Mouse (Mus musculus) activated CD4-positive, CD25-positive, alpha-beta regulatory T cell, adult 4 months (primary cell): ENCODE measurements around the gene Rundc3b. TPM values are rescaled to one million over a fixed set of nuclear protein-coding genes. Genes with fewer than 3 reads are reported as not detected.

Source experiments
- ATAC-seq: one replicate; pipeline ENCODE4 v1.8.0; 2017
- polyA plus RNA-seq, 2 experiments: library from polyadenylated mRNA; unstranded; fragments of 100-300 nt; shearing (Covaris generic); gene quantifications; one replicate each; pipeline ENCODE4 v1.2.1; 2017

The Rundc3b gene
- polyA plus RNA-seq: 1 to 10 TPM; 2.6 to 3.7 TPM

DNA sequence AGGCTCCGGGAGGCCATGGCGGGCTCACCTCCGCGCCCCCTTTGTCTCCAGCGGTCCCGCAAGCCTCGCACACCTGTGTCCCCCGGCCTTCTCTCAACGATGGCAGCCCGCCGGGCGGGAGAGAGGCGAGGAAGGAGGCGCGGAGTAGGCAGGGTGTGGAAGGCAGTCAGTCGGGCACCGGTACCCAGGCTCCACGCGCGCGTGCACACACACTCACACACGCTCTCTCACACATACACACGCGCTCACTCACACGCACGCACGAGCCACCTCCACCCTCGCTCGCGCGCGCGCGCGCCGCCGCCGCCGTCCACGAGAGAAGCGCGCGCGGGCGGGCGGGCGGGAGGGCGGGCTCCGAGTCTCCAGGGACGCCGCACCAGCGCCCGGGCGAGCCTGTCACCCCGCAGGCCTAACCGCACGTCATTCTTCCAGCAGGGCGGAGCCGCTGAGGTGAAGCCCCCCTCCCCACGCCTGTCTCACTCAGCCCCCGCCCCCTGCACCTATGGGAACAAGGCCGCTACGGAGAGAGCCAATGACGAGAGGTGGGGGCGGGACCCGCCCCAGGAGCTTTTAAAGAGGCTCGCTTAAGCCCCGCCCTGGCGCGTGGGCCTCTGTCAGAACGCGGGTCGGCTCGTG, at the start of gene Rundc3b:
Gene Rundc3b (minus strand): TSS at position 357 of the 636 bp plus-strand sequence.
- ATAC-seq: peak; percentile 95

DNA sequence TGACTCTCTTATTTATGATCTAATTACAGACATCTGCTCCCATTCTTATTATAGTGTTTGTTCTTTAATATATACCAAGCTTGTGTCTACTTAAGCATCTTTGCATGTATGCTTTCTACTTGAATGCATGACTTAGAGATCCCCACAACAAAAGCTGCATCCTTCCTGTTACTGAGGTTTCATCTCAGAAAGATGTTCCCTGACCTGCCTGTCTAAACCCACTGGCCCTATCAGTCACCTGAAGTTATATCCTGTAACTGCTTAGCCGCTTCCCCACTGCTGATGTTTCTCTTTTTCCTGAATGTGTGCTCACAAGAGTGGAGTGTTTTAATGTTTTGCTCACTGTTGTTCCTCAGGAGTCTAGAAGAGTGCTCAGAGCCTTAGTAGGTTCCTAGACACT, 46.9 kb upstream of the Rundc3b start:
- ATAC-seq: peak; percentile 70

DNA sequence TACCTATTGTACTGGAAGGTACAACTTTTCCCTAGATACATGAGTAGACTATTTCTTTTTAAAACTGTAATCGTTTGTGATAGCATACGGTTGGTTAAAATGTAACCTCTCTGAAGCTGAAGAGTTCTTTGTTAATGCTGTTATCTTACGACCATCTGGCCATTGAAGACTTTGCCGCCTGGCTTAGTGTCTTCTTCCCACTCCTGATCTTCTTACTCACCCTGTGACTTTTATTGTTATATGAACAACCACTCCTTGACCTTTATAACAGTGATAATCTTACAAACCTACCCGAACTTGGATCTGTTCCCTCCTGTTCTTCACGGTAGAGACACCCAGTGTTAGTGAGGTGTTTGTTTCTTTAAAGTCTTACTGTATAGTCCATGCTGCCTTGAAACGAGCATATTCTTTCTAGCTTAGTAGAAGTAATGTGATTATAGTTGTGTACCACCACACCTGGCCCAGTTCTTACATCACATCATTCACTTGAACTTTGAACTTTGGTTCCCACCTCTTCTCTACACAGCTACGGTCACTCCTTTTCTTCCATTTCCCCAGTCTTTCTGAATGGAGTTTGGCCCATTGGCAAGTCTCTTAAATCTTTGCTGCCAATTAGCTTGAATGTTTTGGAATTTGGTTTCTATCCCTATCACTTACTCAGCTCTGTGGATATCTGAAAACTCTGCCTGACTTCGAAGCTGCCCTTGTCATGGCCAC, 45.2 kb upstream of the Rundc3b start:
- ATAC-seq: no peak

DNA sequence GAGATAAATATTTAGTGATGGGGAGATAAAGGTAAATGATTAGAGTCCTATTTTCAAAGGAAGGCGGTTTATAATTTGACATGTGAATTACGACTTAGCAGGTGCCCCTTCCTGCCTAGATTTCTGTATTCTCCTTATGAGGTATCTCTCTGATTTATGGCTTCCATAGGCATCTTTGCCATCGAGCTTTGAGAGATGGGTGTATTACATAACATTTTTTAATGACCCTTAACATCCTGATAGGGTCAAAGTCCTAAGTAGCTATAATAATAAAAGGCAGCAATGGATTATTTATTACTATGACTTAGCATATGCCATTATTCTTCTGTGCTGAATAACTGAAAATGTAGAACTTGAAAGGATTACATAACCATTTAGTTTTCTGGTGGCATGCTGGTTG, 41.9 kb upstream of the Rundc3b start:
- ATAC-seq: no peak

DNA sequence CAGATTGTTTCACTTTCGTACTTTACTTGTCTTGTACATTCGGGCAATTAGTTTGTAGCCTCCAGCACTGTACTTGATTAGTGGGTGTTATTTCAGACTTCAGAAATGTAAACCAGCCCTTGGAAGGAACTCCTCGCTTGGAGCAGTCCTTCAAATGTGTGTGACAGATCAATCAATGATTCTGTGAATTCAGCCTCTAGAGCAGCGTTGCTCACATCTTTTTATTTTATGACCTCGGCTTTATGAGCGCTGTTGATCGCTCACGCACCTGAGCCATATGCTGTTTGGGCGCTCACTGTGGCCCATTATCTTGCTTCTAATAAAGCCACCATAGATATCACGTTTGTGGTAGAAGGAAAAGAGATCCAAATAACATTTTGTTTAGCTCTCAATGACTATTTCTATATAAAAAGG, 38.0 kb upstream of the Rundc3b start:
- peak; percentile 55 for ATAC-seq

DNA sequence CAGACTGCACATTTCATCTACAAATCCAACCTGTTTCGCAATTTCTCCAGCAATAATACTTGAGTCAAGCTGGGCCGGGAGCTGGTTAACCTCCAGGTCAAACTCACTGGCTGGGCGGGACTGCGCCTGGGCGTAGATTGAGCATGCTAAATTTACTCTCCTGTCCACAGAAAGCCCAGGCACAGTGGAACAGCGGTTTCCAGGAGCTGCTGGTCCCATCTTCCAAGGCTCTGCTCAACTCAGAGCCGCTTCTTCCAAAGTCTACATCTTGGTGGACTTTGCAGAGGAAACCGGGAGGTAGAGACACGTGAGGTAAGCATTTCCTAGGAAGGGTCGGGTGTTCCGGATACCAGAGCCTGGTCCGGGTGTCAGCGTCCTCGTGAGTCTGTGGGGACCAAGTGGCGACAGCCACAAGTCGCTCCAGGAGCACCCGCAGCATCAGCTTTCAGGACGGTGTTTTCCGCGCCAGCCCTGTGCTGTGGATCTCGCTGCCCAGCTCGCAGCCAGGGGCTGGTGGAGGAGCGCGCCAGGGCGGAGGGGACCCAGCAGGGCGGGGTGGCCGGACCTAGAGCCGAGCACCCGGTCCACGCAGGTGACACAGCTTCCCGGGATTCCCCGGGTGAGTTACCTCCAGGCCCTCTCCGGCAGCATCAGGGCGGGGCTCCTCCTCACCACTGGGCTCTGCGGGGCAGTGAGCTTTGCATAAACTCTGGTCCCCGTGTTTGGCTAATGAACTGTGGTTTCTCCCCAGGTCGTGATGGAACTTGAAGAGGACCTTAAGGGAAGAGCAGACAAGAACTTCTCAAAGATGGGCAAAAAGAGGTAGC, 37.4 kb upstream of the Rundc3b start, which contains the start of gene Abcb1a:
Gene Abcb1a (plus strand): TSS at position 167 of the 827 bp plus-strand sequence.
- peak; percentile 83 for ATAC-seq

DNA sequence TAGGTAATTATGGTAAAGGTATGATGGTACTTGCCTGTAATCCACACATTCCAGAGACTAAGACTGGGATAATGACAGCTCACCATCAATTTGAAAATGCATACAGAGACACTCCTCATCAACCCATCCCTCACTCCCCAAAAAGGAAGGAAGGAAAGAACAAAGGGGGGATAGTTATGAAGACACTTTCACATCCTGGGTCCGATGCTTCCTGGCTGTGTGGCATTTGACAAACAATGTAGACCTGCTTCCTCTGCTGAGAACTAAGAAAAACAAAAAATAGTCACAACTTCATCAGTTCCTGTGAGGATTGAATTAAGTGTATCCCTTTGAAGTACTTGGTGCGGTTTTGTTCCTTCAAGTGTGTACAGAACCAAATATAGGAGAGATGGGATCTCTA, 29.3 kb upstream of the Rundc3b start:
- no peak for ATAC-seq

DNA sequence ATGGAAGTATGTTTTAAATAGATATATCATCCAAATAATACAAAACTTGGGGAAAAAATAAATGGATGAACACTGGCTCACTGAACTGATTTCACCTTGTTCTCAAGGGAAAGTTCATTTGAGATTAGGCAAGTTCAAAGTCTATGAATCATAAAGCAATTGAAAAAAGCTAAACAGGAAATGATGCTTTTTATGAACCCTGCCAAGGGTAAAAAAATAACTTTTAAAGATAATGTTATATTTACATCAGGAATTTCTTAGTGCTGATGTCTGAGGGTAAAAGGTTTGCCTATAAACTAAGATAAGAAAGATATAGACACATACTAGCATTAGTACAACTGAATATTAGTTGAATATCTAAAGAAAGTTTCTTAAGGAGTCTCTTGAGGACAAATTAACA, 26.0 kb upstream of the Rundc3b start:
- peak; percentile 79 for ATAC-seq

DNA sequence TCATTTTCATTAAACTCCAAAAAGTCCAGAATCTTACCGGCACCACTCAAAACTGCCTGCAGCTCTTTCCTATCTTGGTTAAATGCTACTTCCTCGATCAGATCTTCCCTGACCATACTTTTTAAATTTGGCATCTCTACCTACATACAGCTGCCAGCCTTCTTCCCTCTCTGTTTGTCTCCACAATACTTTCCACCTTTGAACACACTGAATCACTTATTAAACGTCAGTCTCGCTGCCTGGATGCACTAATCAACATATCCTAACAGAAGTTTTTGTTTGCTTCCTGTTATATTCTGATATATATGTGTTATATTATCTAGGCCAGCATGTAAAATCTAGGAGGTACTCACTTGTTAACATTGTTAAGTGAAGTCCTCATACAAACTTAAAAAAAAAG, 25.5 kb upstream of the Rundc3b start:
- ATAC-seq: no peak

DNA sequence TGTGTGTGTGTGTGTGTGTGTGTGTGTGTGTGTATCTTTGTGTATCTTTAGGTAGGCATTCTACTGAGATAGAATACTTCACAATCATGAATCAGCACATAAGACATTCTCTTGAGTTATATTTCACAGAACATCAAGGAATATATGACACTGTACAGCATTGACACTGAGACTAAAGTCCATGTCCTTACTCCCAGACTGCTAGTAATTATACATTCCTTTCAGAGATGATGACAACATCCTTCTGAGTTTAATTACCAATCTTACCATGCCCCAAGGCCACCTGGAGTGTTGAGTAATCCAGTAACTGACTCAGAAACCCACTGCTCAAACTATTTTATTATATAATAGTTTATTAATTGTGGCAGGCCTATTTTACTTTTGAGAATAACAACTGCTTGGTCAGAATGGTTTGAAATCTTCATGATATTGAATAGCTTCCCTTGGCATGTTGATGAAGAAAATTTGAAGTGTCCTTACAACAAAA, 11.8 kb upstream of the Rundc3b start:
- ATAC-seq: no peak

DNA sequence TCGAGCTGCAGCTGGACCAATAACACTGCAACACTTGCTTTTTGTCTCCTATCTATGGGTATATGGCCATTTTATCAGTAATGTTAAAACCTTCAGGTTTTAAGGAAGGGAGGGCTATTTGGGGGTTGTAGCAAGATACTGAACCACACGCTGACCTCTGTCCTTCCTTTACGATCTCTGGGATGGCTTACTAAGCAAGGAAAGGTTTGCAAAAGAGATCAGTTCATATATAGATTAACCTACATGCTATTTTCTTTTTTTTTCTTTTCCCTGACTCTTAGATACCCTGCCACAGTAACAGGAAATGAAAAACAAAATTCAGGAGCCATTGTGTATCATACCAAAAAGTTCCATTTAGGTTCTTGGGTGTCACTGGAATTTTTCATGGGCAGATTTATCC, 10.1 kb upstream of the Rundc3b start:
- ATAC-seq: no peak

DNA sequence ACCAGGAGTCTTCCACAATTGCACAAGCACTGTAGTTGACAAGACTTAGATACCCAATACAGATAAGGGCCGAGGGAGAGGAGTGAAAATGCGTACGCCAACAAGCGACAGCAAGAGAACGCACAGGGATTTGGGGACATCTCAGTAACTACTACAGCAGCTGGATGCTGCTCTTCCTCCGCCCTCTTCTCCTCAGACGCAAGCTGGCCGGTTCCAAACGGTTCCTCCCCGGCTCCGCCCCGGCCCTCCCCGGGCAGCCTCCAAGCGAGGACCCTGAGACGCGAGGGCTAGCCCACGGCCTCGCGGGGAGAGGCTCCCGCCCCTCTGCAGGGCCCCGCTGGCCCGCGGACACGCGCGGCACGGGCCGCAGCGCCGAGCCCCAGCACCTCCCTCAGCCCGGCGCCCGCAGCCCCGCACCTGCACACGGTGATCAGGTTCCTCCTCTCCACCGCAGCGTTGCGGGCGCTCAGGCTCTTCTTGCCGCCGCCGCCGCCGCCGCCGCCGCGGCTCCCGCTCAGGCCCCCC, 619 bp downstream of the Rundc3b start:
- peak; percentile 37 for ATAC-seq

DNA sequence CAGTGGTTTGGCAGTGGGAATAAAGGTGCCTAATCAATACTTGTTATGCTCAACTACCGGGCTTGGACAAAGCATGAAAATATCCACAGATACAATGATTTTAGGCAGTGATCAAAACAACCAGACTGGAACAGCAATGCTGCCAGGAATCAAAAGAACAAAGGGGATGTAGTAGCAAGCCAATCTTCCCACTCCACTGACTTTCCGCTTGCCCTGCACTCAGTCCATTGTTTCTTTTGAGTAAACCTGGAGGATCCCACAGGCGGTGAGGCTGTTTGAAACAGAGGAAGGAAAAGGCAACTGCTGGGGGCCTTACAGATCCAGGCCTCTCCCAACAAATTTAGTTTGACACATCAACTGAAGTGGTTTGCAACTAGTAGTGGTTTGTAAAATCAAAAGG, 51.6 kb downstream of the Rundc3b start:
- no peak for ATAC-seq

DNA sequence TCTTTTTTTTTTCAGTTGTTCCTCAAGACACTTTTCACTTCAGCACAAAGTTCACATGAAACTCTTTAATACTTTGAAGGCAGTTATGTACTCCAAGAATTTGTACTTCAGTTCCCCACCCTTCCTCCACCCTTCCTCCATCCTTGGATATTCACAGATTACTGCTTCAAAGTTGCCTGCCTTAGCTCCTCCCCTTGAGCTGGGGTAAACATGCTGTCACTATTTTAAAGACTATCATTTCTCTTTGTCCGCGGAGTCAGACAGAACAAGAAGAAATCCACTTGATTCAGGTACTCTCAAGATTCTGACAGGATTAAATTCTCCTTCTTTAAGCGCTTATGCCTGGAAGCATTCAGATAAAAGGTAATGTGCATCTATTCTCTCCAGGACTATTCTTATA, 55.9 kb downstream of the Rundc3b start:
- ATAC-seq: no peak

DNA sequence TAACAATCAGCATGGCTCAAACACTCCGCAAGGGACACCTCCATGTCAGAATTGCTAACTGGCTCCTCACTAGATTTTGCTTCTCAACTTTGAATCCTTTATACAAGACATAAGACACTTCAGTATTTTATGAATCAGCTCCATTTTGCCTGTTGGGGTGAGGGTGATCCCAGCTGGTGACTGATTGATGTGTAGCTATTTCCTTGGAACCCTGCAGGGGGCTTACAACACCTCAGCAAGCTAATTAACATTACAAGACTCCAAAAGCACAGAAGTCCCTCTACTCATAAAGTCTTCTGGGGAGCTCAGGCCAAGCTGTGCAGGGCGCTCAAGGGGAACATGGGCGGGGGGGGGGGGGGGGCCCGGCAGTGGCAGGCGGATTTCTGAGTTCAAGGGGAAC, 78.2 kb downstream of the Rundc3b start:
- no peak for ATAC-seq

DNA sequence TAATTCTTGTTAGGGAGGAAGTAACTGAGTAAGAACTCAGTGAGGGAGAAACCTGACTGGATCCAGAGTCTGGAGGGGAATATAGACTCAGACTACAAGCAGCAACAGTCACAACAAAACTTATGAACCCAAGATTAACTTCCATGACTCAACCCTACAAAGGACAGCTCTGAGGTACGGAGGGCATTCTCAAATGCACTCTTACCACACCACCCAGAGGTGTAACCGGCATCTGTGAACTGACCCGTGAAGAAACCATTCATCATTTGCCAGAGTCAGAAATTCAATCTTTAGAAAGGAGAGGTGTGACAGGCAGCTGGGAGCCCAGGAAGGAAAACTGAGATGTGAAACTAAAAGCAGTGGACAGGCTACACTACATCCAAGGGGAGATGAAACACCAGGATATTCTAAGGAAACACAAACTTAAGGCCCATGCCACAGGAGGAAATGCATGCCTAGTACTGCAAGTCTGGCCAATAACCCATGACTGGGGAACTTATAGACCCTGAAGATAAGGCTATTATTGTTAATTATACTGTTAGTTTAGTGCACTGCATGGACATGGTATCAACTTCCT, 80.0 kb downstream of the Rundc3b start:
- ATAC-seq: no peak

DNA sequence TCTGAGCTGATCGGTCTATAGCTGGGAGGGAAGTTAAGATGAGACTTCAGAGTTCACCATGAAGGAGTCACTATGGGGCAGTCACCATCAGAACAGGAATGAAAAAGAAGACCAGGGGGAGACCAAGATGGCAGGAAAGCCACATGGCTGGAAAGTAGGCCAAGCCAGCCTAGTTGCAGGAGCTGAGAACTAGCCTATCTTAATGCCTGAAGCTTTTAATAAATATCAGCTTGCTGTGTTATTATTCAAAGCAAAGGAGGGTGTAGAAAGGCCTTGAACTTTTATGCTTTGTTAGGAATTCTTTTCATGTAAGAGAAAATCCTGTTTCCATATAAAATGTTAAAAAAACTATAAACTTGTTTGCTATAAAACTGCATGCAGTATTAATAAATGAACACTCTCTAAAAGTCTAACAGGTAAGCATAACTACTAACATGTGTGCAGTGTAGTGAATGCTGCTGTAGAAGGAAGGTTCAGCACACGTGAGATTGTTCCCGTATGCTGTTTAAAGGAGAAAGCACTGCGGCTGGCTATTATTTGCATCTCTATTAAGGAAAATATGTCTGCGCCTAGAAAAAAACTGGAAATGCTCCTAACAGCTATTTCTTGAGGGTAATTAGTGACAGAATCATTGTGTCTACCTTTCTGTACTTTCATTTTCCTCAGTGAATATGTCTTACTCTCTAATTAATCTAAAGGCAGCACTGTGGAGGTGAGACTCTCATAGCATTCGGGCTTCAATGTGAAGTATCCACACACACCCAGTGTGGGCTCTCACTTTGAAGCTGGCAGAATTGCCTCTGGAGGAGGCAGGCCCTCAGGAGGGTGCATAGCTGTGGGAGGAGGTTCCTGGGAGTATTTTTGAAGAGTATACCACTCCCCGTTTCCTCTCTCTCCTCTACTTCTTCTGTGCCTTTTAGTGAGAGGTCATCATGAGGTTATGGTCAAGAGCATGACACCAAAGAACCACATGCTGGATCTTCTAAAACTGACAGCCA, 81.3 kb downstream of the Rundc3b start:
- ATAC-seq: no peak

DNA sequence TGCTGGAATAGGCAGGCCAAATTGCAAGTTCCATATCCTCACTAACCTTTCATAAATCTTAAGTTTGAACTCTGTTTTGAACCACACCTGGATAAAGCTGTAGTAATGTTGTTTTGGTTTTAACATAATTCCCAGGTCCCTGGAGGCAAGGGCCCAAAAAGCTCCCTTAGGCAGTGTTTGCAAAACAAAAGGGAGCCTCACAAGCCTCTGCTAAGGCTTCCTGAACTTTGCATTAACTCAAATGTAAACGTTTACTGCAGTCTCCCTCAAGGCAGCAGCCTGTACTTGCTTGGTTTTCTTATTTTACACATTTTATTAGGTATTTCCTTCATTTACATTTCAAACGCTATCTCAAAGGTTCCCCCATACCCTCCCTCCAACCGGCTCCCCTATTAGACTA, 103.7 kb downstream of the Rundc3b start:
- no peak for ATAC-seq

DNA sequence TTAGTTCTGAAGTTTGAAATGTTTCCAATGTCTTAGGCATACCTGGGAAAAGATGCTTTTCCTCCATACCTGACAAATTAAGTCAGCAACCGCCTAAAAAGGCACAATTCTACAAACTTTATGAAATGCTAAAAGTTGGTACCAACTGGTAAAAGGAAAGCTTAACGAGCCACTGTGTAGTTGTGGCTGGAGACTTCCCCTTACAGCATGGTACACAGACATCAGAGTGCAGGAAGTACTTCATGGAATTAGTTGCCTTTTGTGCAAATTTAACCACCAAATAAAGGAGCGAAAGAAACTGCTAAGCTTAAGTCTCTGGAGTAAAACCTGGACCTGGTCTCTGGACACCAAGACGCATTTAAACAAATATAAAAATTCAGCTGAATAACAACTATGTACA, 131.0 kb downstream of the Rundc3b start:
- no peak for ATAC-seq

DNA sequence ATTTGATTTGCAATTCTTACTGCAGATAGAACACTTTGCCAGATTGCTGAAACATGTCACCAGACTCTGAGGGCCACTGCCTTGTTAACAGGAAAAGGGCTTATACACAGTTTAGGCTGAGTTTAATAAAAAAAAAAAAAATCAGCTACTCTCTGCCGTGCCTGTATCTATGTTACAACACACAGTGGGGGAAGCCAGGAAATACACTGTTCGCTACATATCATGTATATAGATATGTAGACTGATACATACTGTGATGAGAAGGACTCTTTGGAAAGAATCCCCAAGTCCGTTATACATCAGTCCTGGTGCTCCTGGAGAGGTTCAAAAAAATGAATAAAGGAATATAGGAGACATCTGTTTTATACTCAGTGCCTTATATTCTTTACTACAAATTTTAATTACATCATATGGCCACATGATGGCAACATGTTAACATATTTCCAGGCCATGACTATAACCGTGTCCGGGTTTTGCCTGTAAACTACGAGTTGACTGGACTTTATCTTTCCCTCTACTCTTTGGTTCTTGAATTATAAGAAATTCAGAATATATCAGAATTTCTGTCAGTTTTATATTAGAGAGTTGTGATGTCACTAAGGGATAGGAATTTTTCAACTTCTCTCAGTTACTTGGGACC, 133.2 kb downstream of the Rundc3b start:
- ATAC-seq: peak; percentile 93
